Mouse (Mus musculus): ENCODE measurements around the gene Smc6.

Gene Smc6

GRCm38 (mm10) chr12:11265382-11266281 lies at the start of gene Smc6, which contains the start of gene Gen1:
Gene Smc6 (plus strand): TSS chr12:11265886.
Gene Gen1 (minus strand): TSS chr12:11265801.
- DNase-seq, result peak; percentile 96

GRCm38 (mm10) chr12:11216454-11216853 lies 49.2 kb upstream of the Smc6 start:
- DNase-seq, result no peak

- DNase-seq, result no peak
Measured at GRCm38 (mm10) chr12:11217726-11218250, 47.9 kb upstream of the Smc6 start.

GRCm38 (mm10) chr12:11221524-11222330 lies 44.0 kb upstream of the Smc6 start:
- no peak for DNase-seq

- no peak for DNase-seq
Measured at GRCm38 (mm10) chr12:11222566-11222965, 43.1 kb upstream of the Smc6 start.

GRCm38 (mm10) chr12:11223090-11223489 lies 42.6 kb upstream of the Smc6 start:
- DNase-seq, result no peak

GRCm38 (mm10) chr12:11224722-11225121 lies 41.0 kb upstream of the Smc6 start:
- DNase-seq, result no peak

- no peak for DNase-seq
Measured at GRCm38 (mm10) chr12:11226123-11226522, 39.6 kb upstream of the Smc6 start.

GRCm38 (mm10) chr12:11226529-11227268 lies 39.0 kb upstream of the Smc6 start:
- DNase-seq, result no peak

- DNase-seq, result no peak
Measured at GRCm38 (mm10) chr12:11230267-11230666, 35.4 kb upstream of the Smc6 start.

GRCm38 (mm10) chr12:11235996-11236395 lies 29.7 kb upstream of the Smc6 start:
- no peak for DNase-seq

GRCm38 (mm10) chr12:11247460-11247859 lies 18.2 kb upstream of the Smc6 start:
- no peak for DNase-seq

- DNase-seq, result no peak
Measured at GRCm38 (mm10) chr12:11250322-11250721, 15.4 kb upstream of the Smc6 start.

GRCm38 (mm10) chr12:11264895-11265294 lies 791 bp upstream of the Smc6 start:
- DNase-seq, result peak; percentile 10

GRCm38 (mm10) chr12:11266282-11266985 lies 748 bp downstream of the Smc6 start:
- DNase-seq, result peak; percentile 60

- DNase-seq, result peak; percentile 3
Measured at GRCm38 (mm10) chr12:11267030-11267429, 1.3 kb downstream of the Smc6 start.

- DNase-seq, result no peak
Measured at GRCm38 (mm10) chr12:11272568-11272967, 6.9 kb downstream of the Smc6 start.

GRCm38 (mm10) chr12:11273185-11273584 lies 7.5 kb downstream of the Smc6 start:
- DNase-seq, result no peak

GRCm38 (mm10) chr12:11276632-11277031 lies 10.9 kb downstream of the Smc6 start:
- no peak for DNase-seq

- DNase-seq, result no peak
Measured at GRCm38 (mm10) chr12:11277207-11277606, 11.5 kb downstream of the Smc6 start.

- no peak for DNase-seq
Measured at GRCm38 (mm10) chr12:11279886-11280285, 14.2 kb downstream of the Smc6 start.

- no peak for DNase-seq
Measured at GRCm38 (mm10) chr12:11281584-11281983, 15.9 kb downstream of the Smc6 start.
